In the genomic region with DNA sequence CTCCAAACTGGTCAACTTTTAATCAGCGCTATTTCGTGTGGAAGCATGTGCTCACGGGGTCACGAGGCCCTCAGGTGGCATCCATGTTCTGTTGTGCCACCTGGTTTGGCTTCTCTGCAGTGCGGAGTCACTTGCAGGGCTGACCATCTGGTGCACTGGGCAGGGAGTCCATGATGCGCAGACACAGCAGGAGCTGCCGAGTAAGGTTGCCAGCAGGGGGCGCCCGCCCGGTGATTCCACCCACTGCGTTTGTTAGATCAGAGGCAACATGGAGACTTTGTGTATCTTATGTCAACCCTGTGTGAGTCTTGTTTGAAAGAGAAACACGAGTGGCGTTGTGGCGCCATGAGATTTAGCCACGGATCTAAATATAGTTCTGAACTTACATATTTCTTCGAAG, we compare ENCODE assay signal across 8 mouse cellular contexts.
DNase-seq lines count a peak whose midpoint lies in the region; ATAC-seq and TF ChIP-seq lines count a peak whose summit lies in the region.

No protein-coding gene starts in this region.

- TF ChIP-seq POLR2A in small intestine, adult 2 months (IDR thresholded peaks at IDR 0.05; ENCODE audit: low read depth, low read length), result no peak

- no peak overlapping the region for H3K4me3 ChIP-seq in kidney, embryonic 15.5 days (replicated peaks)
- no peak overlapping the region for H3K4me3 ChIP-seq in small intestine, adult 2 months (ENCODE audit: low read depth, low read length)
- H3K4me3 ChIP-seq in heart, embryonic 10.5 days, result no peak overlapping the region

- H3K9me3 ChIP-seq in kidney, embryonic 15.5 days (replicated peaks), result no peaks in the 10 kb centered on the region
- no peaks in the 10 kb centered on the region for H3K9me3 ChIP-seq in heart, embryonic 10.5 days

- no peaks in the 10 kb centered on the region for H3K27me3 ChIP-seq in kidney, embryonic 15.5 days
- H3K27me3 ChIP-seq in Patski, result no peaks in the 10 kb centered on the region
- no peaks in the 10 kb centered on the region for H3K27me3 ChIP-seq in small intestine, adult 2 months (ENCODE audit: control insufficient read depth, insufficient read depth, low read length)
- no peaks in the 10 kb centered on the region for H3K27me3 ChIP-seq in heart, embryonic 10.5 days (ENCODE audit: insufficient read depth, poor library complexity, severe bottlenecking)

- peak; percentile 2 to 41 for DNase-seq in kidney, adult 8-10 months
- no peak for DNase-seq in Patski (ENCODE audit: low read depth, low spot score)
- no peak for DNase-seq in frontal cortex, postnatal 25 days (ENCODE audit: low spot score in 2 of 2)
- DNase-seq in retina, embryonic 14.5 days (ENCODE audit: low spot score), result no peak
- no peak for DNase-seq in heart, embryonic 10.5 days (ENCODE audit: low spot score)

- H3K27ac ChIP-seq in kidney, embryonic 15.5 days, result no peak overlapping the region
- H3K27ac ChIP-seq in small intestine, adult 2 months (ENCODE audit: insufficient read depth, low read depth, low read length), result no peak overlapping the region
- no peak overlapping the region for H3K27ac ChIP-seq in heart, embryonic 10.5 days

- WGBS in kidney, embryonic 15.5 days, result 95% methylated on average over 16 of the region's 16 CpGs
- WGBS in small intestine, adult 2 months, result 88% methylated on average over 16 of the region's 16 CpGs
- 90% methylated on average over 16 of the region's 16 CpGs for WGBS in heart, embryonic 10.5 days

- TF ChIP-seq CTCF in Patski (IDR thresholded peaks at IDR 0.05), result peak; percentile 63
- peak; percentile 27; the same call in 1 of the 2 replicates for TF ChIP-seq CTCF in small intestine, adult 2 months (IDR thresholded peaks at IDR 0.05; ENCODE audit: extremely low read depth, insufficient read length, insufficient replicate concordance, low read depth, low read length)

- H3K4me1 ChIP-seq in kidney, embryonic 15.5 days, result no peaks in the 10 kb centered on the region
- H3K4me1 ChIP-seq in small intestine, adult 2 months (ENCODE audit: control insufficient read depth, insufficient read depth, insufficient read length, low read length), result no peaks in the 10 kb centered on the region
- H3K4me1 ChIP-seq in heart, embryonic 10.5 days, result peaks cover 7% of the 10 kb centered on the region; the same call in 1 of the 2 replicates

- no peak for ATAC-seq in kidney, embryonic 15.5 days (replicated peaks; ENCODE audit: low FRiP score)
- ATAC-seq in Patski, result no peak
- peak; percentile 47; the same call in 1 of the 2 replicates for ATAC-seq in common myeloid progenitor, adult 5-6 weeks (replicated peaks; ENCODE audit: low read depth, poor library complexity, severe bottlenecking)

- no peak overlapping the region for H3K9ac ChIP-seq in kidney, embryonic 15.5 days

- H3K4me2 ChIP-seq in kidney, embryonic 15.5 days, result no peak overlapping the region

- CTCF ChIA-PET in Patski (lab: Charles Lee), result no interaction called here

- POLR2A ChIA-PET in Patski (lab: Charles Lee), result no interaction called here

- in situ Hi-C loops in Patski (cut with MboI; ENCODE audit: low pct_unique_long_range_greater_than_20kb), result no loop called here

- H3K36me3 ChIP-seq in kidney, embryonic 15.5 days, result no peaks in the 10 kb centered on the region
- H3K36me3 ChIP-seq in small intestine, adult 2 months (ENCODE audit: control insufficient read depth, insufficient read depth, low read length), result no peaks in the 10 kb centered on the region
- no peaks in the 10 kb centered on the region for H3K36me3 ChIP-seq in heart, embryonic 10.5 days

Comparison
In these comparisons a context has a peak if more than half of its experiments do, and no peak if none do; other contexts are left out.
1. DNase-seq: peak in kidney, adult 8-10 months (2 of 2); none in Patski (single experiment), frontal cortex, postnatal 25 days (0 of 2), retina, embryonic 14.5 days (single experiment) and heart, embryonic 10.5 days (single experiment).